Mouse (Mus musculus): ENCODE results near the gene Pgk1. TPM values are rescaled to one million over a fixed set of nuclear protein-coding genes. Genes with fewer than 3 reads are reported as not detected.
"Not testable (repeated sequence)": the region's sequence is repeated elsewhere in the genome, so short reads cannot be mapped to it uniquely, and the experiment has no call there.

Pgk1 gene
- polyA plus RNA-seq, 1 experiment: 13.5 TPM

DNA sequence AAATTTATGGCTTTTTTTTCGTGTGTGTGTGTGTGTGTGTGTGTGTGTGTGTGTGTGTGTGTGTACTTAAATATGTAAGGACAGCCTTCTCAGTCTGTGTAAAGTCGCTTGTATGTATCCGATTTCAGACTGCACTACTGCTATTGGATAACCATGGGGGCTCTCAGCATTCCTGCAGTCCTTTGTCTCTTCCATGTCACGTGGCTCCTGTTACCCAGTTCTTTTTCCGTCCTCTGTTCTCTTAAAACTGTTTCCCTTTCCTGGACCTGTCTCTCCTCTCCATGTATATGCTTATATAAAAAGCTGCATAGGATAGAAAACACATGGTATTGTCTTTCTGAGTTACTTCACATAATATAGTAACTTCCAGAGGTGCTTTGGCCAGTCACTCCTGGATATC is 1.2 kb upstream of the Pgk1 start:
- TF ChIP-seq CTCF (IDR thresholded peaks at IDR 0.05; ENCODE audit: control insufficient read depth, insufficient read depth, insufficient replicate concordance, low read depth, low read length) (no peak), POLR2A (IDR thresholded peaks at IDR 0.05; ENCODE audit: control insufficient read depth, low read depth, low read length) (no peak)
- H3K4me3 ChIP-seq (ENCODE audit: control insufficient read depth, low read depth, low read length): no peak overlapping the region

DNA sequence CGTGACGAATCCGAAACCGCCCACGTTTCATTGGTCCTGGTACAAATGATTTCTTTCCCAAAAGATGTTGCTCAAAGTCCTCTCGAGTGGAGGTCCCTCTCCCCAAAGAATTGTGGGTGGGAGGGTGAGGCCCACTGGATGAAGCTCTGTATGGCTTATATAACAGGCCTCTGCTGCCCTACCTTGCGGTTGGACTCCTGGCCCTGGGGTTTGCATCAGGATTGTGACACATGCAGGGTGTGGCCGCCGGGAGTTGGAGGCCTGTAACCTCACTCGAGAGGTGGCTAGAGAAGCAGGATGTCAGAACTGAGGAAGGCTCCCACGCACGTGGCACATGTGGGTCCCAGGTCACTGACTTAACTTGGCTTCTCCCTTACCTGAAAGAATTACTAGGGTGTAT is 837 bp downstream of the Pgk1 start:
- Histone ChIP-seq H3K36me3 (ENCODE audit: control insufficient read depth, insufficient read depth, low read length) (no peaks in the 10 kb centered on the region), H3K27me3 (ENCODE audit: control insufficient read depth, insufficient read depth, low read length) (no peaks in the 10 kb centered on the region), H3K27ac (ENCODE audit: control insufficient read depth, insufficient read depth, low read depth, low read length) (peak overlapping the region; percentile 79), H3K4me3 (ENCODE audit: control insufficient read depth, low read depth, low read length) (peak overlapping the region; percentile 87), H3K4me1 (ENCODE audit: control insufficient read depth, insufficient read depth, low read length) (peaks cover 3% of the 10 kb centered on the region)
- TF ChIP-seq POLR2A (IDR thresholded peaks at IDR 0.05; ENCODE audit: control insufficient read depth, low read depth, low read length) (no peak), CTCF (IDR thresholded peaks at IDR 0.05; ENCODE audit: control insufficient read depth, insufficient read depth, insufficient replicate concordance, low read depth, low read length) (no peak)

More for the DNA sequence above, 1.2 kb upstream of the Pgk1 start:
- no peak overlapping the region for H3K27ac ChIP-seq (ENCODE audit: control insufficient read depth, insufficient read depth, low read depth, low read length)
- H3K36me3 ChIP-seq (ENCODE audit: control insufficient read depth, insufficient read depth, low read length): no peaks in the 10 kb centered on the region
- H3K27me3 ChIP-seq (ENCODE audit: control insufficient read depth, insufficient read depth, low read length): no peaks in the 10 kb centered on the region
- H3K4me1 ChIP-seq (ENCODE audit: control insufficient read depth, insufficient read depth, low read length): peaks cover 3% of the 10 kb centered on the region

DNA sequence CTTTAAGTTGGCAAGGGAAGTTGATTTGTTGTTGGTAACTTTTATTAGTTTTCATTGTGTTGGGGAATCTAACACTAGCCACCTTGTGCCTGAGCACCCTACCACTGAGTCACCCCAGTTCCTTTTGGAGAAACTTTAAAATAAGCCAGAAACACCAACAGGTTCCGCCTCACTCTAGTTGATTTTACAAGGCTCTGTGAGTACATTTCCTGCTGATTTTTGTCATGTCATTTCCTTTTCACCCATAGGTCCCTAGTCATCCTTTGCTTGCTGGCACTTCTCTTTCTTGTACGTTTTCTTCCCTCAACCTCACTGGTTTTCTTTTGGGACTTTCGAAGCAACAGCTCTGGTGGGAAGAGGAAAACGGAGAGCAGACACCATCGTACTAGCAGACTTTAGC is 2.5 kb downstream of the Pgk1 start:
- Histone ChIP-seq H3K27ac (ENCODE audit: control insufficient read depth, insufficient read depth, low read depth, low read length) (no peak overlapping the region), H3K27me3 (ENCODE audit: control insufficient read depth, insufficient read depth, low read length) (no peaks in the 10 kb centered on the region), H3K36me3 (ENCODE audit: control insufficient read depth, insufficient read depth, low read length) (no peaks in the 10 kb centered on the region), H3K4me3 (ENCODE audit: control insufficient read depth, low read depth, low read length) (no peak overlapping the region), H3K4me1 (ENCODE audit: control insufficient read depth, insufficient read depth, low read length) (peaks cover 3% of the 10 kb centered on the region)
- no peak for TF ChIP-seq POLR2A (IDR thresholded peaks at IDR 0.05; ENCODE audit: control insufficient read depth, low read depth, low read length)
- TF ChIP-seq CTCF (IDR thresholded peaks at IDR 0.05; ENCODE audit: control insufficient read depth, insufficient read depth, insufficient replicate concordance, low read depth, low read length): no peak

DNA sequence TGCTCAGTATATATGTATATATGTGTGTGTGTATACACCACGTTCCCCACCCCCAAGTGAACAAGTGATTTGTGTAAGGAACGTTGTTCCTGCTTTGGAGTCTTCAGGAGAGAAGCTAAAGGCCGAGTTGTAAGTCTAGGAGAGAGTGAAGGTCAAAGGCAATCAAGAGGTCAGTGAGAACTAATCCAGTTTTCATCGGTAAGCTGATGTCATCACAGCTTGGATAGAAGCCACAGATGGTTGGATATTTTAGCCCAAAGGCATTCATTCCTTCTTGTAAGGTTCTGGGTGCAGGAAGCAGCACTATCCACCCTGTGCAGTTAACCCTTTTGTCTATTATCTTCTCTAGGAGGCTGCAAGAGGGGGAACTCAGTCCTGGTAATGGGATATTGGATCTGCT is 3.2 kb downstream of the Pgk1 start:
- Histone ChIP-seq H3K27me3 (ENCODE audit: control insufficient read depth, insufficient read depth, low read length) (no peaks in the 10 kb centered on the region), H3K36me3 (ENCODE audit: control insufficient read depth, insufficient read depth, low read length) (no peaks in the 10 kb centered on the region), H3K4me3 (ENCODE audit: control insufficient read depth, low read depth, low read length) (no peak overlapping the region), H3K4me1 (ENCODE audit: control insufficient read depth, insufficient read depth, low read length) (peaks cover 3% of the 10 kb centered on the region), H3K27ac (ENCODE audit: control insufficient read depth, insufficient read depth, low read depth, low read length) (no peak overlapping the region)
- no peak for TF ChIP-seq CTCF (IDR thresholded peaks at IDR 0.05; ENCODE audit: control insufficient read depth, insufficient read depth, insufficient replicate concordance, low read depth, low read length)
- no peak for TF ChIP-seq POLR2A (IDR thresholded peaks at IDR 0.05; ENCODE audit: control insufficient read depth, low read depth, low read length)

DNA sequence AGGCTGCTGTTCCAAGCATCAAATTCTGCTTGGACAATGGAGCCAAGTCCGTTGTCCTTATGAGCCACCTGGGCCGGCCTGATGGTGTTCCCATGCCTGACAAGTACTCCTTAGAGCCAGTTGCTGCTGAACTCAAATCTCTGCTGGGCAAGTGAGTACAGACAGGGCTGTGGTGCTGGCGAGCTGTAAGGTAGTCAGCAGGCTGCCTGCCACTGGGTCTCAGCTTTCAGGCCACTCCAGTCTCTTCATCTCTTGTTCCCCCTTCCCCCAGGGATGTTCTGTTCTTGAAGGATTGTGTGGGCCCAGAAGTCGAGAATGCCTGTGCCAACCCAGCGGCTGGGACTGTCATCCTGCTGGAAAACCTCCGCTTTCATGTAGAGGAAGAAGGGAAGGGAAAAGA is 7.5 kb downstream of the Pgk1 start:
- H3K27me3 ChIP-seq (ENCODE audit: control insufficient read depth, insufficient read depth, low read length); H3K36me3 ChIP-seq (ENCODE audit: control insufficient read depth, insufficient read depth, low read length); H3K4me1 ChIP-seq (ENCODE audit: control insufficient read depth, insufficient read depth, low read length); H3K27ac ChIP-seq (ENCODE audit: control insufficient read depth, insufficient read depth, low read depth, low read length); H3K4me3 ChIP-seq (ENCODE audit: control insufficient read depth, low read depth, low read length): not testable (repeated sequence)

DNA sequence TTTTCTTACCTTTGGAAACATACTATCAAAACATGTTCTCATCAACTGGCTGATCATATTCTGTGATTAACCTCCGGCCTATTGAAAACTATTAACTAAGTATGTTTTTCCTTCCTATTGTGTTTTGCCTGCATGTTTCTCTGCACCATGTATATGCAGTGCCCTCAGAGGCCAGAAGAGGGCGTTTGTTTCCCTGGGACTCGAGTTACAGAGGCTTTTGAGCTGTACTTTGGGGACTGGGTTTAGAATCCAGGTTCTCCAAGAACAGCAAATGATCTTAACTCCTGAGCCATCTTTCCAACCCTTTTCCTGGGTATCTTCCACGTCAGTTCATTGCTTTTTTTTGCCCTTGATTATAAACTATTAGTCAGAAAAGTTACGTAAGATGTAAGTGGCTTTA is 10.4 kb downstream of the Pgk1 start:
- TF ChIP-seq POLR2A (IDR thresholded peaks at IDR 0.05; ENCODE audit: control insufficient read depth, low read depth, low read length) (no peak), CTCF (IDR thresholded peaks at IDR 0.05; ENCODE audit: control insufficient read depth, insufficient read depth, insufficient replicate concordance, low read depth, low read length) (no peak)
- Histone ChIP-seq H3K4me1 (ENCODE audit: control insufficient read depth, insufficient read depth, low read length) (no peaks in the 10 kb centered on the region), H3K4me3 (ENCODE audit: control insufficient read depth, low read depth, low read length) (no peak overlapping the region), H3K36me3 (ENCODE audit: control insufficient read depth, insufficient read depth, low read length) (no peaks in the 10 kb centered on the region), H3K27ac (ENCODE audit: control insufficient read depth, insufficient read depth, low read depth, low read length) (no peak overlapping the region), H3K27me3 (ENCODE audit: control insufficient read depth, insufficient read depth, low read length) (no peaks in the 10 kb centered on the region)

DNA sequence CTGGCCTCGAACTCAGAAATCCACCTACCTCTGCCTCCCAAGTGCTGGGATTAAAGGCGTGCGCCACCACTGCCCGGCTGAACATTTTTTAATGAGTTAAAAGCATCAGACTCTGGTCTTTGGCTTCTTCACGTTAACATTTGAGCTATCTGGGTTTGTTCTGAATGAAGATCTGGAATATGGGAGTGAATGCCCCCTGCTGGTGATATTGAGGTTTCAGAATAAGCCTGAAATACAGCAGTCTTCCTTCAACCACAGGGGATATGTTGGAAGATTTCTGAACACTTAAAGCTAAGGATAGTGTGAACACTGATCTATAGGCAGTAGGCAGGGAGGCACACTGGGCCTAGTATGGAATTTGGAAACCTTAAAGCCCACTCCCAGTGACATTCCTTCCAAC is 12.0 kb downstream of the Pgk1 start:
- Histone ChIP-seq H3K27ac (ENCODE audit: control insufficient read depth, insufficient read depth, low read depth, low read length) (no peak overlapping the region), H3K27me3 (ENCODE audit: control insufficient read depth, insufficient read depth, low read length) (no peaks in the 10 kb centered on the region), H3K4me3 (ENCODE audit: control insufficient read depth, low read depth, low read length) (no peak overlapping the region), H3K36me3 (ENCODE audit: control insufficient read depth, insufficient read depth, low read length) (no peaks in the 10 kb centered on the region), H3K4me1 (ENCODE audit: control insufficient read depth, insufficient read depth, low read length) (no peaks in the 10 kb centered on the region)
- no peak for TF ChIP-seq CTCF (IDR thresholded peaks at IDR 0.05; ENCODE audit: control insufficient read depth, insufficient read depth, insufficient replicate concordance, low read depth, low read length)

DNA sequence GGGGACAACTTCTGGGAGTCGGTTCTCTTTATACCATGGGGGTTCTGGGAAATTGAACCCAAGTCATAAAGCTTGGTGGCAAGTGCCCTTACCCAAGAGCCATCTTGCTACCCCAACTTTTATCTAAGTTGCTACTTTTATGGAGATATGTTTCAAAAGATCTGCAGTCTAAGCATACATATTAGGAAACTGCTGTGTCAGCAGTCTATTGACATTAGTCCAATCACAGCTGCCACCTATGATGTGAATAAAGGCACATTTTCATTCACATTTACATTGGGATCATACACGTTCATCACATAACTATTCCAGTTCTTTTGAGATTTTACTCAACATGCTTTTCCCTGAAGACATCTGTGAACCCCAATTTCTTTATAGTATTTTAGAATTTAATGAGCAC is 22.2 kb downstream of the Pgk1 start:
- Histone ChIP-seq H3K36me3 (ENCODE audit: control insufficient read depth, insufficient read depth, low read length) (no peaks in the 10 kb centered on the region), H3K27me3 (ENCODE audit: control insufficient read depth, insufficient read depth, low read length) (no peaks in the 10 kb centered on the region), H3K4me1 (ENCODE audit: control insufficient read depth, insufficient read depth, low read length) (no peaks in the 10 kb centered on the region), H3K27ac (ENCODE audit: control insufficient read depth, insufficient read depth, low read depth, low read length) (no peak overlapping the region), H3K4me3 (ENCODE audit: control insufficient read depth, low read depth, low read length) (no peak overlapping the region)
- TF ChIP-seq CTCF (IDR thresholded peaks at IDR 0.05; ENCODE audit: control insufficient read depth, insufficient read depth, insufficient replicate concordance, low read depth, low read length) (no peak), POLR2A (IDR thresholded peaks at IDR 0.05; ENCODE audit: control insufficient read depth, low read depth, low read length) (no peak)
